In the genomic region with DNA sequence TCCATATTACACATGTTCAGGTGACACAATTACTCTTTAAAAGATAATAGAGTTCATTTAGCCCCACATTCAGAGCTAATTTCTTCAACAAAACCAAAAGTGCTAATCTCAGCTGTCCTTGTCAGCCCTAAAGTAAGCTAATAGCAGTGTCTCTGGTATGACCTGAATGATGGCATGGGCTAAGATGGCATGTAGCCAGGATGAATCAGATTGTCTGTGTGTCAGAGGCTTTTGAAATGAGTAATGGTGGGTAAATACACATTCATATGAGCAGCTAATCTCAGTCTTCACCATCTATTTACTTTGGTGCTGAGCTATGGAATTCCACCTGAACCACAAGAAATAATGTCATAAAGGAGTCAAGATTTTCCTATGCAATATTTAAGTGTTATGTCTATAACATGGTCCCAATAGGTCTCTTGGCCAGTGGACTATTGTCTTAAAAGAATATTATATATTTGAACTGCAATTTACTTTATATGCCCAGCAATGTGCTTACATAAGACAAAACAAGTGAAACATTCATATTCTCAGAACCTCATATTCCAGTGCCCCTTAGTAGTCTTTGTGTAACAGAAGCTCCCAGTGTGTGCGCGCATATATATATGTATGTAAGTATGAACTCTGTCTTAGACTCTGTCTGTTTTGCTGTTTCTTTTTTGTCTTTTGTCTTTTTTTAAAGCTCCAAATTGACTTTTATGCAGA, we compare ENCODE assay signal across 11 mouse cellular contexts.
A peak's percentile ranks its signal among the peaks of the same experiment; 100 is the strongest.
DNase-seq lines count a peak whose midpoint lies in the region; ATAC-seq lines count a peak whose summit lies in the region.
"Had no signal": no experiment of that assay in that cellular context is flagged by ENCODE, and none has a peak within 500 bp of the region (broad histone marks: within the 10 kb centered on the region; RNA-seq: fewer than 3 reads in every experiment).

No protein-coding gene starts in this region.

- intact Hi-C loops in left cerebral cortex, postnatal 14 days (cut with DNase I), result loop anchor here (5.0 kb wide), 1 partner anchor 551 kb away; no protein-coding TSS in a partner anchor

- H3K9me3 ChIP-seq in hindbrain, embryonic 13.5 days, result no peaks in the 10 kb centered on the region; the same call in 1 of the 2 replicates
- H3K9me3 ChIP-seq: forebrain, embryonic 15.5 days had no signal

- H3K4me2 ChIP-seq in hindbrain, embryonic 13.5 days, result no peak overlapping the region
- H3K4me2 ChIP-seq: forebrain, embryonic 15.5 days had no signal

- no peak for DNase-seq in frontal cortex, postnatal 10 days (ENCODE audit: low spot score in 2 of 2)
- DNase-seq in urinary bladder, postnatal 14 days (ENCODE audit: low spot score), result peak; percentile 29
- no peak for DNase-seq in urinary bladder, adult 2 months (ENCODE audit: low spot score)
- DNase-seq in left cerebral cortex, postnatal 14 days (ENCODE audit: low spot score in 2 of 2), result no peak
- DNase-seq in cerebellum, adult 18-20 months, result no peak
- DNase-seq in frontal cortex, adult 2 months (ENCODE audit: extremely low spot score in 1 of 2, low spot score in 1 of 2), result no peak
- DNase-seq: thymus, adult 18-20 months had no signal

- H3K36me3 ChIP-seq in hindbrain, embryonic 13.5 days, result no peaks in the 10 kb centered on the region
- H3K36me3 ChIP-seq: forebrain, embryonic 15.5 days had no signal

- H3K27ac ChIP-seq in hindbrain, embryonic 13.5 days, result no peak overlapping the region
- H3K27ac ChIP-seq: forebrain, embryonic 15.5 days had no signal

- no peaks in the 10 kb centered on the region for H3K27me3 ChIP-seq in hindbrain, embryonic 13.5 days
- H3K27me3 ChIP-seq: forebrain, embryonic 15.5 days had no signal

- H3K4me3 ChIP-seq in hindbrain, embryonic 13.5 days, result no peak overlapping the region
- H3K4me3 ChIP-seq: forebrain, embryonic 15.5 days had no signal

- ATAC-seq in frontal cortex, adult (ENCODE audit: low TSS enrichment), result peak; percentile 23; the same call in 1 of the 2 replicates
- ATAC-seq in hindbrain, embryonic 13.5 days (ENCODE audit: low FRiP score), result 0 out of 2 replicates have a peak, but pooled peaks have one; percentile 13
- ATAC-seq: CD4-positive, CD25-positive, alpha-beta regulatory T cell, adult 4 months had no signal

- no peaks in the 10 kb centered on the region for H3K4me1 ChIP-seq in hindbrain, embryonic 13.5 days (replicated peaks)
- H3K4me1 ChIP-seq: forebrain, embryonic 15.5 days had no signal

- whole genome bisulfite sequencing in hindbrain, embryonic 13.5 days, result 96% methylated on average over 2 of the region's 2 CpGs

- H3K9ac ChIP-seq in hindbrain, embryonic 13.5 days, result no peak overlapping the region
- H3K9ac ChIP-seq: forebrain, embryonic 15.5 days had no signal
